Mouse (Mus musculus) regulatory T cell (primary cell): ENCODE measurements around the gene Ipo5.

Experiments used
- in situ Hi-C: fragments of 300-600 bp; cut with MboI, MseI; formaldehyde crosslinking; loops from one replicate; pipeline ENCODE4 v1.15.1; 2025; ENCODE audit warnings: high pct_unique_total_duplicates

The Ipo5 gene

GRCm38 (mm10) chr14:120910733-120911324, at the start of gene Ipo5:
TSS of gene Ipo5 (plus strand) at chr14:120911224.
- in situ Hi-C loops = no loop called here

GRCm38 (mm10) chr14:120863205-120863604, 47.8 kb upstream of the Ipo5 start:
- in situ Hi-C loops = no loop called here

- in situ Hi-C loops = no loop called here
Measured at GRCm38 (mm10) chr14:120864896-120865295, 46.1 kb upstream of the Ipo5 start.

- in situ Hi-C loops = no loop called here
Measured at GRCm38 (mm10) chr14:120866573-120866972, 44.5 kb upstream of the Ipo5 start.

- in situ Hi-C loops = no loop called here
Measured at GRCm38 (mm10) chr14:120867121-120867520, 43.9 kb upstream of the Ipo5 start.

- in situ Hi-C loops = no loop called here
Measured at GRCm38 (mm10) chr14:120868494-120868893, 42.5 kb upstream of the Ipo5 start.

GRCm38 (mm10) chr14:120870736-120871135, 40.3 kb upstream of the Ipo5 start:
- in situ Hi-C loops = no loop called here

GRCm38 (mm10) chr14:120874397-120874796, 36.6 kb upstream of the Ipo5 start:
- in situ Hi-C loops = no loop called here

- in situ Hi-C loops = no loop called here
Measured at GRCm38 (mm10) chr14:120875144-120875543, 35.9 kb upstream of the Ipo5 start.

- in situ Hi-C loops = no loop called here
Measured at GRCm38 (mm10) chr14:120875811-120876388, 35.1 kb upstream of the Ipo5 start.

- in situ Hi-C loops = no loop called here
Measured at GRCm38 (mm10) chr14:120877147-120877546, 33.9 kb upstream of the Ipo5 start.

GRCm38 (mm10) chr14:120879026-120879425, 32.0 kb upstream of the Ipo5 start:
- in situ Hi-C loops = no loop called here

- in situ Hi-C loops = no loop called here
Measured at GRCm38 (mm10) chr14:120880601-120881000, 30.4 kb upstream of the Ipo5 start.

- in situ Hi-C loops = no loop called here
Measured at GRCm38 (mm10) chr14:120881054-120881453, 30.0 kb upstream of the Ipo5 start.

GRCm38 (mm10) chr14:120888681-120889080, 22.3 kb upstream of the Ipo5 start:
- in situ Hi-C loops = no loop called here

- in situ Hi-C loops = no loop called here
Measured at GRCm38 (mm10) chr14:120892369-120892768, 18.7 kb upstream of the Ipo5 start.

GRCm38 (mm10) chr14:120896613-120897012, 14.4 kb upstream of the Ipo5 start:
- in situ Hi-C loops = no loop called here

- in situ Hi-C loops = no loop called here
Measured at GRCm38 (mm10) chr14:120898876-120899275, 12.1 kb upstream of the Ipo5 start.

- in situ Hi-C loops = loop anchor here (10.0 kb wide), 1 partner anchor 435 kb away; the partner anchor contains the start of gene Rap2a
Measured at GRCm38 (mm10) chr14:120909396-120909795, 1.6 kb upstream of the Ipo5 start.

GRCm38 (mm10) chr14:120910320-120910719, 704 bp upstream of the Ipo5 start:
- in situ Hi-C loops = no loop called here

- in situ Hi-C loops = no loop called here
Measured at GRCm38 (mm10) chr14:120911388-120911901, 421 bp downstream of the Ipo5 start.

- in situ Hi-C loops = no loop called here
Measured at GRCm38 (mm10) chr14:120912090-120912710, 1.2 kb downstream of the Ipo5 start.

- in situ Hi-C loops = no loop called here
Measured at GRCm38 (mm10) chr14:120912916-120913315, 1.9 kb downstream of the Ipo5 start.
